Mouse (Mus musculus) limb, embryonic 14.5 days (tissue): ENCODE results near the gene Ddx19a. TPM values are rescaled to one million over a fixed set of nuclear protein-coding genes. Genes with fewer than 3 reads are reported as not detected.

Source experiments
- ATAC-seq: fragments of 200-750 bp; cut with Nextera tagmentation; 2 replicates; pipeline ENCODE4 v1.8.0; 2017; ENCODE audit warnings: low read depth, moderate number of reproducible peaks, moderate TSS enrichment; ENCODE audit not compliant: low FRiP score
- DNase-seq: peaks from one replicate; pipeline ENCODE4 v3.0.0-alpha.2; 2015; ENCODE audit warnings: low spot score
- H3K27ac ChIP-seq: fragments of 300-500 bp; sonication (generic); replicated peaks from 2 replicates; pipeline ENCODE4 v1.5.1; 2014; ENCODE audit warnings: low read depth, mild to moderate bottlenecking, low read length, moderate library complexity, mixed read lengths
- H3K27me3 ChIP-seq: fragments of 300-500 bp; sonication (generic); 2 replicates; pipeline ENCODE4 v1.6.1; 2014; ENCODE audit warnings: low read length, mixed read lengths; ENCODE audit not compliant: control insufficient read depth, insufficient read depth
- H3K36me3 ChIP-seq: fragments of 300-500 bp; sonication (generic); 2 replicates; pipeline ENCODE4 v1.6.1; 2014; ENCODE audit warnings: mild to moderate bottlenecking, low read length, moderate library complexity, mixed read lengths; ENCODE audit not compliant: control insufficient read depth, insufficient read depth
- H3K4me1 ChIP-seq: fragments of 300-500 bp; sonication (generic); 2 replicates; pipeline ENCODE4 v1.6.1; 2014; ENCODE audit warnings: antibody characterized with exemption, low read length, mixed read lengths; ENCODE audit not compliant: control insufficient read depth, insufficient read depth
- H3K4me2 ChIP-seq: fragments of 300-500 bp; sonication (generic); replicated peaks from 2 replicates; pipeline ENCODE4 v1.6.1; 2014; ENCODE audit warnings: low read depth, mild to moderate bottlenecking, low read length, moderate library complexity; ENCODE audit not compliant: severe bottlenecking
- H3K4me3 ChIP-seq: fragments of 300-500 bp; sonication (generic); replicated peaks from 2 replicates; pipeline ENCODE4 v1.5.1; 2014; ENCODE audit warnings: low read length
- H3K9ac ChIP-seq: fragments of 300-500 bp; sonication (generic); 2 replicates; pipeline ENCODE4 v1.6.1; 2014; ENCODE audit warnings: mild to moderate bottlenecking, low read depth, low read length, moderate library complexity; ENCODE audit not compliant: severe bottlenecking
- H3K9me3 ChIP-seq: fragments of 300-500 bp; sonication (generic); 2 replicates; pipeline ENCODE4 v1.6.1; 2016; ENCODE audit warnings: low read length; ENCODE audit not compliant: control insufficient read depth
- POLR2A ChIP-seq: fragments of 200-500 bp; IDR thresholded peaks from 2 replicates; pipeline ENCODE4 v1.8.0; 2012; ENCODE audit warnings: inconsistent platforms, mild to moderate bottlenecking, moderate library complexity, borderline replicate concordance; ENCODE audit not compliant: insufficient read depth, insufficient read length; ENCODE audit errors: extremely low read depth
- WGBS: fragments of 180-500 bp; shearing (Covaris S2); extraction: QIAGEN DNeasy Blood & Tissue Kit; methylation state at CpG from one replicate; pipeline ENCODE4 v1.1.7; 2014; 5-methylcytosine and 5-hydroxymethylcytosine counted together
- polyA plus RNA-seq, 2 experiments: library from polyadenylated mRNA; depleted of rRNA in 1 of 2; stranded (reverse) in 1 of 2; unstranded in 1 of 2; fragments of >200 nt; fragmentation: Nextera tagmentation in 1 of 2; extraction: Ambion mirVana in 1 of 2; gene quantifications; 2 replicates each; pipeline versions ENCODE4 v1.2.1 to v1.2.3; 2012 to 2014

Ddx19a gene
- polyA plus RNA-seq (2012; rRNA removed) = 55.6 and 57.8 TPM in 2 replicates
- 18.0 and 19.5 TPM in 2 replicates for polyA plus RNA-seq (2014; fragmentation: Nextera tagmentation; extraction: Ambion mirVana)

GRCm38 (mm10) chr8:110997547-110998531, at the start of gene Ddx19a:
Gene Ddx19a (minus strand): TSS chr8:110997800.
- Histone ChIP-seq H3K4me2 (peak within 1 kb of the TSS; percentile 71), H3K36me3 (peaks cover 10% of the 10 kb centered on the region), H3K4me1 (peaks cover 8% of the 10 kb centered on the region), H3K27me3 (no peaks in the 10 kb centered on the region), H3K27ac (peak within 1 kb of the TSS; percentile 79), H3K4me3 (peak within 1 kb of the TSS; percentile 94), H3K9me3 (no peaks in the 10 kb centered on the region), H3K9ac (peak within 1 kb of the TSS; percentile 85)
- WGBS = 5% methylated on average over 56 of the region's 58 CpGs
- TF ChIP-seq POLR2A = peak; percentile 79; the same call in 1 of the 2 replicates
- ATAC-seq (peak; percentile 93), DNase-seq (peak; percentile 87)

- no peak for DNase-seq
- Histone ChIP-seq H3K36me3 (peaks cover 95% of the 10 kb centered on the region), H3K4me3 (no peak overlapping the region), H3K27ac (no peak overlapping the region), H3K4me2 (no peak overlapping the region), H3K9me3 (no peaks in the 10 kb centered on the region), H3K4me1 (no peaks in the 10 kb centered on the region), H3K9ac (no peak overlapping the region), H3K27me3 (no peaks in the 10 kb centered on the region)
- WGBS = 43% methylated on average over 2 of the region's 2 CpGs
- no peak for TF ChIP-seq POLR2A
- ATAC-seq = no peak
Observed at GRCm38 (mm10) chr8:111044003-111044734, 46.6 kb upstream of the Ddx19a start.

GRCm38 (mm10) chr8:111042546-111042945, 44.9 kb upstream of the Ddx19a start:
- Histone ChIP-seq H3K9ac (no peak overlapping the region), H3K4me1 (no peaks in the 10 kb centered on the region), H3K4me3 (no peak overlapping the region), H3K27me3 (no peaks in the 10 kb centered on the region), H3K36me3 (peaks cover 93% of the 10 kb centered on the region), H3K27ac (no peak overlapping the region), H3K9me3 (no peaks in the 10 kb centered on the region), H3K4me2 (no peak overlapping the region)
- DNase-seq = no peak
- ATAC-seq = no peak
- WGBS = 96% methylated on average over 19 of the region's 19 CpGs
- no peak for TF ChIP-seq POLR2A

GRCm38 (mm10) chr8:111036591-111036990, 39.0 kb upstream of the Ddx19a start:
- ATAC-seq (no peak), DNase-seq (no peak)
- WGBS = 96% methylated on average over 15 of the region's 15 CpGs

GRCm38 (mm10) chr8:111034276-111034675, 36.7 kb upstream of the Ddx19a start:
- DNase-seq = no peak

More at GRCm38 (mm10) chr8:111036591-111036990, 39.0 kb upstream of the Ddx19a start:
- H3K36me3 ChIP-seq = peaks cover 43% of the 10 kb centered on the region
- no peak for TF ChIP-seq POLR2A
- H3K4me3 ChIP-seq = no peak overlapping the region
- no peak overlapping the region for H3K27ac ChIP-seq
- H3K27me3 ChIP-seq = no peaks in the 10 kb centered on the region
- H3K4me1 ChIP-seq = peaks cover 10% of the 10 kb centered on the region
- H3K4me2 ChIP-seq = no peak overlapping the region
- H3K9me3 ChIP-seq = no peaks in the 10 kb centered on the region
- H3K9ac ChIP-seq = no peak overlapping the region

More at GRCm38 (mm10) chr8:111034276-111034675, 36.7 kb upstream of the Ddx19a start:
- Histone ChIP-seq H3K36me3 (peaks cover 24% of the 10 kb centered on the region), H3K4me1 (peaks cover 10% of the 10 kb centered on the region), H3K9me3 (no peaks in the 10 kb centered on the region), H3K4me3 (peak overlapping the region; percentile 75), H3K9ac (peak overlapping the region; percentile 73), H3K27me3 (no peaks in the 10 kb centered on the region), H3K4me2 (peak overlapping the region; percentile 69), H3K27ac (peak overlapping the region; percentile 69)
- TF ChIP-seq POLR2A = no peak
- no peak for ATAC-seq
- 17% methylated on average over 12 of the region's 12 CpGs for WGBS
